Mouse (Mus musculus) regulatory T cell (primary cell): ENCODE results near the gene Eif6.

Experiments
- in situ Hi-C: fragments of 300-600 bp; cut with MboI, MseI; formaldehyde crosslinking; loops from one replicate; pipeline ENCODE4 v1.15.1; 2025; ENCODE audit warnings: high pct_unique_total_duplicates

Gene Eif6

DNA sequence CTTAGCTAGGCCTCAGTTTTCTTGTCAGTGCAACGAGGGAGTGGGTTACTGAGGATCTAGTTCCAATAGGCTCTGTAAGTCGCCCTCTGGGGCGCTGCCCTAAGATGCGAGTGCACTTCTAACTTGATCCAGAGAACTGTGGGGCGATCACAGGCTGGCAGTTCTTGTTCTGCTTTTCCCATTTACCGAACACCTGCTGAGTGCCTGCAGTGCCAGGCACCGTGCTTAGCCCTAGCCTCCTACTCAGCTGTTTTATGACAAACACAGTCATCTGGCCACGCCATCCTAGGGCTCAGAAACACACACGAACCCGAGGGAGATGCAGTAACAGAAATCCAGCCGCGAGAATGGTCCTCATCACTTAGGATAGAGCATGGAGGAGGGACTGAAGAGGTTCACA is 33.8 kb downstream of the Eif6 start:
- in situ Hi-C loops: no loop called here

DNA sequence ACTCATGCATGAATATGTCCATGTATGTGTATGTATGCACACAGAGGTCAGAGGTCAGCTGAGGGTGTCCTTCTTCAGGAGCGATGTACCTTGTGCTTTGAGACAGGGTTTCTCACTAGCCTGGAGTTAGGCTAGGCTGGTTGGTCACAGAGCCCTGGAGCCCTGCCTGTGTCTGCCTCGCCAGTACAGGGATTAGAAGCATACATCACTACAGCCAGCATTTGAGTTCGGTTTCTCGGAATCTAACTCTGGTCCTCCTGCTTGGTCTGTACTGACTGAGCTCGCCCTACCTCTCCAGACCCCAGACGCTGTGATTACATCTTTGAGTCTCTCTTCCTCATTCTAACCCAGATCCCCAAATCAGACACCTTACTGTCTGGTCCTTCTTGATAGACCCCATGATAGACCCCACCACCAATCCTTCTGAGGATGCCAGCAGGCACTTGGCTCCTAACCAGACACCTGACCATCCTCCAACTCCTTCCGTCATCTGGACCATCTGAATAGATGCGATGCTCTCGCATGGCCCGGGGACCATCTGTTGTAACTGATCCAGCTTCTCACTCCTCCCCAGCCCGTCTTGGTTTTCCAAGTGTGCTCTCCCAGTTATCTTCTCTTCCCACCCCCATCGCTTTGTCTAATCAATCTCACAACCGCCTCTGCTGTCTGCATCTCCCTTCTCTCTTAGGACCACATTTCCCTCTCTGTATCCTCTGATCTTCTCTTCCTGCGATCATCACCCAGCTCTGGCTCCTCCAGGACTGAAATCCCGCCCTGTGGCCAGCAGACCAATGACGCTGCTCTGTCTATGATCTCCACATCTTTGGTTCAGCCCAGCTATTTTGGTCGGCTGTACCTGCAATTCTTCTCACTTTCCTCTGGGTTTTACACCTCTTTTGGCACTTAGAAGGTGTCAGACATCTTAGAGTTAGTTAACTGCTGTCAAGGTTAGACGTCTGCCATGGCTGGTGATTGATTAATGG is 38.5 kb downstream of the Eif6 start:
- in situ Hi-C loops: no loop called here

- in situ Hi-C loops: no loop called here
Measured at GRCm38 (mm10) chr2:155786905-155787304, 39.8 kb downstream of the Eif6 start.

DNA sequence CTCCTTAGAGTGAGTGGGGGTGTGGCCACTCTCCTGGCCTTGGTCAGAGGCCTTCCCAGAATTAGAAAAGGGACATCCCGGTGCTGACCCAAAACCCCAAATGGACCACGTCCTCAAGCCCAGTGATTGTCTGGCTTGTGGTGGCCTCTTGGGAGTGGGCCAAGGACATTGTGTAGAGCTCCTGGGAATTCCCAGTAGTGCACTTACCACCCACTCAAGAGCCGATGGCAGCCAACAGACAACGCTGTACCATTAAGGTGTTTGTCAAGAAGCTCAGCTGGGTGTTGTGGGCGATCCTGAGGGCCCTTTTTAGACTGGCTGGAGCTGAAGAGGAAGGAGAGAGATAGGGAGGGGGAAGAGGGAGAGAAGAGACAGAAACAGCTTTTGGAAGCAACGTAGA is 42.2 kb downstream of the Eif6 start:
- in situ Hi-C loops: no loop called here

- in situ Hi-C loops: no loop called here
Measured at GRCm38 (mm10) chr2:155779506-155779905, 47.2 kb downstream of the Eif6 start.

DNA sequence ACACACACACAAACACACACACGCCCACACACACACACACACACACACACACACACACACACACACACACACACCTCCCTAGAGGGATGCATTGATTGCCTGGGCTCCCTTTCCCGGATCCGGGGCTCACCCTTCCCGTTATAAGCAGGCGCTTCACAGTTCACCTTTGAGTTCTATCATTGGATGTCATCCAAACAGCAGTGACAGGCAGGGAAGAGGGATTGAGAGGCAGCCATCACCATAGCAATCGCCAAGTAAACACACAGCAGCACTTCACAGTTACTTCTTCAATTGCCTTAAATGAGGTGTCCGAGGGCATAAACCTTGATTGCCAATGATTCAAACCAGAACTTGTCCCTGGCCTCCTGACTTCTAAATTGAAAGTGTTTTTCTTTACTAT is 47.7 kb downstream of the Eif6 start:
- in situ Hi-C loops: no loop called here

GRCm38 (mm10) chr2:155778004-155778403 is 48.7 kb downstream of the Eif6 start:
- in situ Hi-C loops: no loop called here

DNA sequence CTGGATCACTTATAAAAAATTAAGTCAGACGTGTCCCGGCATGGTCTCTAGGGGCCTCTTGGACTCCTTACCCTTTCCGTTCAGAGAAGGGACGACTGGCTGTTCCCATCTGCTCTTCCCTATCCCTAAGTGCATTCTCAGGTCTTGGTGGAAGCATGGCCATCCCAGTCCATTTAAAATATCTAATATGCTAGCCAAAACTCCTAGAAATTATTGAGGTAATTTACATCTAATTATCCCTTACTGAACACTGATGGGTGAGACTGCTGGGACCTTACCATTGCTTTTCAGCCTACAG is 49.1 kb downstream of the Eif6 start:
- in situ Hi-C loops: no loop called here

GRCm38 (mm10) chr2:155776824-155777687 is 49.7 kb downstream of the Eif6 start:
- in situ Hi-C loops: no loop called here

GRCm38 (mm10) chr2:155775685-155776263 is 51.0 kb downstream of the Eif6 start:
- in situ Hi-C loops: no loop called here

GRCm38 (mm10) chr2:155774927-155775684 is 51.6 kb downstream of the Eif6 start, which contains the start of gene Mmp24:
TSS of gene Mmp24 (plus strand) at chr2:155775342.
- in situ Hi-C loops: loop anchor here (5.0 kb wide), 1 partner anchor 278 kb away; no protein-coding TSS in a partner anchor

DNA sequence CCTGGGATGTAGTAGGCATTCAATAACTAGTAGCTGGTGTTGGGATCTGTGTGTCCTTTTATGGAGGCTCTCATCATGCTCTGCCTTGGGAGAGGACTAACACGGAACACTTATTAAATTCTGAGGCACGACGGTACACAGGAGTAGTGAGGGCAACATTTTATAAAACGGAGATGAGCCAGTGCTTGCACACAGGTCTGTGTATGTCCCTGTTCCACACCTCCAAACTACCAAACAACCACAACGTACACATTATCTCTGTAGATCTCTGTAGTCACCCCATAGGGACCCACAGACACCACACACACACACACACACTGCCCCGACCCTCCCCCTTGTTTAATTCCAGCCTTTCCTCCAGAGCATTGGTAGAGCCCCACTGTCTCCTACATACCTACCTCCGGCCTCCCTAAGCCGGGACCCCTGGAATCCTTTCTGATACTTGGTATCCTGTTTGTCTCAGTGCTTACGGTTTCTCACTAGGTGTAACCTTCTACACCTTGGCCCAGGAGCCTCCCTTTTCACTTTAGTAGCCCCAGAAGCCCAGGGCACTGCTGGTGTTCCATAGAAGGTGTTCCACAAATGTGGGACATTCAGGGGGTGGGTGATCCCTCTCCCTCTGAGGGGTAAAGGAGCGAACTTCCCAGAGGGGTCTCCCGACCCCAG is 52.3 kb downstream of the Eif6 start:
- in situ Hi-C loops: loop anchor here (5.0 kb wide), 1 partner anchor 277 kb away; no protein-coding TSS in a partner anchor

- in situ Hi-C loops: loop anchor here (5.0 kb wide), 1 partner anchor 276 kb away; no protein-coding TSS in a partner anchor
Measured at GRCm38 (mm10) chr2:155773664-155774063, 53.1 kb downstream of the Eif6 start.
